Mouse (Mus musculus) midbrain, embryonic 11.5 days (tissue): Measurements from ENCODE around the gene Oxsm. TPM values are rescaled to one million over a fixed set of nuclear protein-coding genes. Genes with fewer than 3 reads are reported as not detected.

Experiments
- ATAC-seq: fragments of 200-750 bp; cut with Nextera tagmentation; 2 replicates; pipeline ENCODE4 v1.8.0; 2017; ENCODE audit warnings: moderate TSS enrichment, moderate library complexity; ENCODE audit not compliant: low FRiP score
- DNase-seq: peaks from one replicate; pipeline ENCODE4 v3.0.0; 2015; ENCODE audit warnings: low spot score; ENCODE audit errors: missing footprints
- H3K27ac ChIP-seq: fragments of 300-500 bp; sonication (generic); 2 replicates; pipeline ENCODE4 v1.5.1; 2014; ENCODE audit warnings: low read depth, low read length
- H3K27me3 ChIP-seq: fragments of 300-500 bp; sonication (generic); 2 replicates; pipeline ENCODE4 v1.6.1; 2014; ENCODE audit warnings: mild to moderate bottlenecking, low read length, moderate library complexity, mixed read lengths; ENCODE audit not compliant: control insufficient read depth, insufficient read depth
- H3K36me3 ChIP-seq: fragments of 300-500 bp; sonication (generic); 2 replicates; pipeline ENCODE4 v1.6.1; 2014; ENCODE audit warnings: mild to moderate bottlenecking, low read length, moderate library complexity, mixed read lengths; ENCODE audit not compliant: control insufficient read depth, insufficient read depth
- H3K4me1 ChIP-seq: fragments of 300-500 bp; sonication (generic); 2 replicates; pipeline ENCODE4 v1.6.1; 2014; ENCODE audit warnings: low read length; ENCODE audit not compliant: control insufficient read depth, insufficient read depth
- H3K4me2 ChIP-seq: fragments of 300-500 bp; sonication (generic); 2 replicates; pipeline ENCODE4 v1.6.1; 2014; ENCODE audit warnings: mild to moderate bottlenecking, moderate library complexity
- H3K4me3 ChIP-seq: fragments of 300-500 bp; sonication (generic); 2 replicates; pipeline ENCODE4 v1.5.1; 2014; ENCODE audit warnings: low read depth, low read length
- H3K9ac ChIP-seq: fragments of 300-500 bp; sonication (generic); 2 replicates; pipeline ENCODE4 v1.6.1; 2014; ENCODE audit warnings: low read length
- H3K9me3 ChIP-seq: fragments of 300-500 bp; sonication (generic); 2 replicates; pipeline ENCODE4 v1.6.1; 2016; ENCODE audit warnings: low read length; ENCODE audit not compliant: control insufficient read depth
- WGBS: fragments of 180-500 bp; shearing (Covaris S2); extraction: QIAGEN DNeasy Blood & Tissue Kit; methylation state at CpG from one replicate; pipeline ENCODE4 v1.1.7; 2014; 5-methylcytosine and 5-hydroxymethylcytosine counted together
- polyA plus RNA-seq: library from polyadenylated mRNA; unstranded; fragments of >200 nt; fragmentation: Nextera tagmentation; extraction: Ambion mirVana; gene quantifications from 2 replicates; pipeline ENCODE4 v1.2.1, GENCODE M21; 2014

Gene Oxsm
- polyA plus RNA-seq, 1 experiment from 2014 or later = 1.3 TPM

DNA sequence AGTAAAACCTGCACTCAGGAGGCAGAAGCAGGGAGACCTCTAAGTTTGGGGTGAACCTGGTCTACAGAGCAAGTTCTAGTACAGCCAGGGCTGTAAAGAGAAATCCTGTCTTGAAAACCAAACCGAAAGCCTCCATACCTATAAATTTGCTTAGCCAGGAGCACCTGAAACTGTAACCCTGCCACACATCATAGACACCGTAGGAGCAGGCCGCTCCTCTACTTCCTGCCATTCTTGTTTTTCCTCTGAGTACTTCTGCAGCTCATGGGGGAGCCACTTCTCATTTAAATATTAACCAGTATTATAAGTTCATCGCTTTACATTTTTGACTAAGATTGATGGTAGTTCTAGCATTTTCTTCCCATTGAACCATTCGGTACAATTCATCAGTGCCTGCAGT, 17.4 kb upstream of the Oxsm start:
- DNase-seq (no peak), ATAC-seq (no peak)
- Histone ChIP-seq H3K9me3 (no peaks in the 10 kb centered on the region), H3K4me2 (no peak overlapping the region), H3K9ac (no peak overlapping the region), H3K36me3 (no peaks in the 10 kb centered on the region), H3K27me3 (no peaks in the 10 kb centered on the region), H3K4me3 (no peak overlapping the region), H3K27ac (no peak overlapping the region), H3K4me1 (no peaks in the 10 kb centered on the region)
- WGBS = 94% methylated on average over 5 of the region's 5 CpGs

DNA sequence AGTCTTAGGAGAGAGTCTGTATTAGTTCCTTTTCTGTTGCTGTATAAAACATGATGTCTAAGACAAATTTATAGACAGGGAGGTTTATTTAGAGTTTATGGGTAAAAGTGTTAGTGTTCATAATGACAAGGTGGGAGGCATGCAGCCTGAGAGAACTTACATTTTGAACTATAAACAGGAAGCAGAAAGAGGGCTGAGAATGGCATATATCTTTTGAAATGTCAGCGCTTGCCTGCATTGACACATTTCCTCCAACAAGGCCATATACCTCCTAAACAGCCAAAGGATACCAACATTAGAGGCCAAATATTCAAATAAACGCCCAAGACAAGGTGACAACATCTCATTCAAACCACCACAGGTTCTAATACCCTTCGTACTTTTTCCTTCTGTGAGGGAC, 12.3 kb upstream of the Oxsm start:
- WGBS = 86% methylated on average over 3 of the region's 3 CpGs
- H3K27ac ChIP-seq = no peak overlapping the region
- DNase-seq = no peak
- H3K36me3 ChIP-seq = no peaks in the 10 kb centered on the region
- H3K4me1 ChIP-seq = no peaks in the 10 kb centered on the region
- H3K9me3 ChIP-seq = no peaks in the 10 kb centered on the region
- no peaks in the 10 kb centered on the region for H3K27me3 ChIP-seq
- no peak overlapping the region for H3K4me3 ChIP-seq
- no peak overlapping the region for H3K4me2 ChIP-seq
- no peak for ATAC-seq
- no peak overlapping the region for H3K9ac ChIP-seq

DNA sequence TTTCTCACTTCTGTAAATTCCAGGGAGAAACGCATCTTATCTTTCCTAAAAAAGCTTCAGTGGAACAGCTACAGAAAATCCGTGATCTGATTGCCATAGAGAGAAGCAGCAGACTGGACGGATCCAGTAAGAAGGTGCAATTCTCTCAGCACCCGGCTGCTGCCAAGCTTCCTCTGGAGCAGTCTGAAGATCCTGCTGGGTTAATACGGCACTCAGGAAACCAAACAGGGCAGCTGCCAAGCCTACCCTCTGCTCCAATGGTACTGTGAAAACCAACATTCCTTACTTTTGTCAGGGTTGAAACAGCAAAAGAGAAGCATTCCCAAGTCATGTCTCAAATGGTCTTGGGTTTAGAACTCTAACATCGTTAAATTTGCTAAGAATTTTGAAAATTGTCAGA, 10.9 kb upstream of the Oxsm start:
- H3K27ac ChIP-seq = no peak overlapping the region
- no peak overlapping the region for H3K4me3 ChIP-seq
- no peak overlapping the region for H3K9ac ChIP-seq
- DNase-seq (no peak), ATAC-seq (no peak)
- H3K9me3 ChIP-seq = no peaks in the 10 kb centered on the region
- no peaks in the 10 kb centered on the region for H3K36me3 ChIP-seq
- H3K4me1 ChIP-seq = no peaks in the 10 kb centered on the region
- WGBS = 77% methylated on average over 6 of the region's 6 CpGs
- H3K27me3 ChIP-seq = no peaks in the 10 kb centered on the region
- no peak overlapping the region for H3K4me2 ChIP-seq

DNA sequence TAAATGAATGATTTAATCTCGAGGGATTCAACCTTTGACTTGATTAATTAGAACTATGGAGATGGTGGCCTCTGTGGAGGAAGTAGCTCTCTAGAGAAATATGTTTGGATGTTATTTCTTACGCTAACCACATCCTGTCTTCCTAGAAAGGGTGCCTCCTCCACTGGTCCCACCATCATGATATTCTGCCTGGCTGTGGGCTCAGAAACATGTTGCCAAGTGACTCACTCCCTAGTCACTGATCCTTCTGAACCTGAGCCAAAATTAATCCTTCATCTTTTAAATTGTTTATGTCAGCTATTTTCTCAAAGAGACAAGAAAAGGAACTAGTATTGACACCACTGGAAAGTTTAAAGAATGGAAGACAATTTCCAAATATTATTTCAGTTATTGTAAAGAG, 6.6 kb upstream of the Oxsm start:
- DNase-seq (no peak), ATAC-seq (no peak)
- Histone ChIP-seq H3K27ac (no peak overlapping the region), H3K4me2 (no peak overlapping the region), H3K4me3 (no peak overlapping the region), H3K9ac (no peak overlapping the region), H3K27me3 (no peaks in the 10 kb centered on the region), H3K4me1 (no peaks in the 10 kb centered on the region), H3K36me3 (no peaks in the 10 kb centered on the region), H3K9me3 (no peaks in the 10 kb centered on the region)
- WGBS = 91% methylated on average over 2 of the region's 2 CpGs

DNA sequence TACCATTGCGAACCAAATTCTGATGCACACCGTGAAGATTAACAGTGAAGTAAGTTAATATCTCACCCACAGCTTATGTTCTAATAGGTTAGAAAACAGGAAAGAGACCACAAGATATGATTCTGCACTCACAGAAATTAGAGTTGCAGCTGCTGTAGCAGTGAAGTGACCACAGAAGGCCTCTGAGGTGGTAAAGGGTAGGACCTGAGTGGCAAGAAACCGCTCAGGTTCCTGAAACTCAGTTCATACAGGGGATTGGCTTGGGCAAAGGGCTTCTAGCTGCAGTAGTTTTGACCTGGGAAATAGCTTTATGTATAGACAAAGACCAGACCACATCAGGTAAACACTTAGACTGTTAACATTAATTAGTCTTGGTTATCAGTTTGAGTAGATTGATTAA, 6.1 kb upstream of the Oxsm start:
- 93% methylated on average over 3 of the region's 3 CpGs for WGBS
- H3K4me1 ChIP-seq = no peaks in the 10 kb centered on the region
- H3K36me3 ChIP-seq = no peaks in the 10 kb centered on the region
- ATAC-seq (no peak), DNase-seq (no peak)
- H3K9ac ChIP-seq = no peak overlapping the region
- no peak overlapping the region for H3K4me2 ChIP-seq
- no peak overlapping the region for H3K4me3 ChIP-seq
- H3K27ac ChIP-seq = no peak overlapping the region
- H3K9me3 ChIP-seq = no peaks in the 10 kb centered on the region
- H3K27me3 ChIP-seq = no peaks in the 10 kb centered on the region

DNA sequence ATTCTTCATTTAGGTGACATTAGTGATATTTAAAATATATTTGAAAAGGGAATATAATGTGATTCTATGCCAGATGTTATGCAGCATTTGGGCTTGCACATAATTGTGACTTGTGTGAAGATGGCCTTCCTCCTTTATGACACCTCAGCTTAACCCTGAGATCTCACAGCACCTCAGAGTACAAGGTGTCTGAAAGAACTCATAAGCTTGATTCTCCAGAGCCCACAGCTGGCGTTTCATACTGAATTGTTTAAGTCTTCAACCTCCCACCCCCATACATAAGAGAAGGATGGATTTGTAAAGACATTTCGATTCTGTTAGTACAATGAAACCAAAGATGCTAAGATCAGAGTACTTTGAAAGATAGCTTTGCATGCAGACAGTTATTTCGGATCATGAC, 491 bp upstream of the Oxsm start:
- Histone ChIP-seq H3K36me3 (no peaks in the 10 kb centered on the region), H3K27ac (no peak overlapping the region), H3K4me3 (peak overlapping the region; percentile 69; the same call in 1 of the 2 replicates), H3K4me2 (peak overlapping the region; percentile 77), H3K9ac (peak overlapping the region; percentile 91), H3K27me3 (no peaks in the 10 kb centered on the region), H3K9me3 (no peaks in the 10 kb centered on the region), H3K4me1 (peaks cover 5% of the 10 kb centered on the region)
- WGBS = 69% methylated on average over 3 of the region's 3 CpGs
- DNase-seq (peak; percentile 81), ATAC-seq (no peak)

DNA sequence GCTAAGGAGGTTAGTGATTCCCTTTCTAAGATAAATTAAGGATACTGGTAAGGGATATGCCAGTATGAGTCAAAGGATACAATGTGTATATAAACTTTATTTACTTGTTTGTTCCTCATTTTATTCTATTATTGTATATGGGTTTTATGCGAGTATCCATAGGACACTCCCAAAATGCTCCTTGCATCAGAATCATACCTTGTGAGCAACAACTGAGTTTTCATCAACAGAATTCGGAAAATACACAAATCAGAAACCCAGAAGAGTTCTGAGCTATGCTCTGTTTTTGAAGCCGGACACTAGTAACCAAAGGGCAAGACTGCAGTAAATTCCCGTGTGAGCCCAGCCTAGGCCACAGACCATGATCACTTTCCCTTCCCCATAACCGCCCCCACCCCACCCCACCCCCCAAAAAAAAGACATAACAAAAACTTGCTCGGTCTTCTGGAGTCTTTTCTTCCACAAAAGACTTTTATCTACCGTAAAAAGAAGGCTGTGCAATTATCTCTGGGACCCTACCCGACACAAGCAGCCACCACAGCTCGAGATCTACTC, 928 bp downstream of the Oxsm start:
- no peak overlapping the region for H3K27ac ChIP-seq

DNA sequence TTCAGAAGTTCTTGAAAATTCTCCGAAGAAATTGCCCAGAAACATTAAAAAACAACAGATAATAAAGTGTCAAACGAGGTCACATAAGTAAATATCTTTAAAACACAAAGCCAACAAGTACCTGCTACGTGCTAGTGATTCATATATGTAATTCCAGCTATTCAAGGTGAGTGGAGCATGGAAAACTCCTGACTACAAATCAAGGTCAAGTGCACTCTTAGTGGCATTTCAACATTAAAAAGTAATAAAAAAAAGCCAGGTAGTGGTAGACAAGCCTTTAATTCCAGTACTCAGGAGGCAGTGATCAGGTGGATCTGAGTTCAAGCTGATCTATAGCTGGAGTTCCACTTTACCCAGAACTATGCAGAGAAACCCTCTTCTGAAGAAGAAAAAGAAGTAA, 1.5 kb downstream of the Oxsm start:
- 68% methylated on average over 3 of the region's 3 CpGs for WGBS
- no peak overlapping the region for H3K4me2 ChIP-seq
- no peak for ATAC-seq

More for the DNA sequence above, 928 bp downstream of the Oxsm start:
- H3K4me2 ChIP-seq = peak overlapping the region; percentile 77
- no peaks in the 10 kb centered on the region for H3K27me3 ChIP-seq
- H3K4me1 ChIP-seq = peaks cover 7% of the 10 kb centered on the region
- ATAC-seq = peak; percentile 26; the same call in 1 of the 2 replicates
- peak overlapping the region; percentile 91 for H3K9ac ChIP-seq
- peak; percentile 87 for DNase-seq
- H3K4me3 ChIP-seq = peak overlapping the region; percentile 69
- WGBS = 19% methylated on average over 9 of the region's 9 CpGs
- no peaks in the 10 kb centered on the region for H3K36me3 ChIP-seq
- no peaks in the 10 kb centered on the region for H3K9me3 ChIP-seq

DNA sequence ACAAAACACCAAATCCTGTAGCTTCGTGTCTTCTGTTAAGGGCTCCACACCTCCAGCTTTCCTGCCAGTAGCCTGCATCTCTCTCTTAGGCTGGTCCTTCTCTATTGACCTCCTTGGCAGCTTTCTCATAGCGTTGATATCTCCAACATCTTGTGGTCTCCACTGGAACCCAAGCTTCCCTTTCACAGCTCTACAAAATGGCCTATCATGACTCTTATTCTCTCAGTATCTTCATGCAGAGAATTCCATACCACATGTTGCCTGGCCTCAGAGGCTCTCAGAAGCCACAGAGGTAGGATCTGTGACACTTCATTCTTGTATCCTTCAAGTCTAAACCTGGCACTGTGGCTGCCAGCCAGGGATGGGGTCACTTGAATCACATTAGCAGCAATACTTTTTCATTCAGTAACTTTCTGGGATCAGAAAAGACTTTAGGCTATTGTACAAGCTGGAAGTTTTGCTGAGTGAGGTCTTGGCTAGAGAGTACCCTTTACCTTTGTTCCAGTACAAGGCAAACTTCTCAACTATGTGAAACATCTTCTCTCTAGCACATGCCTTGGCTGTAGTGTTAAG, 3.2 kb downstream of the Oxsm start:
- H3K9ac ChIP-seq = no peak overlapping the region
- no peaks in the 10 kb centered on the region for H3K27me3 ChIP-seq
- no peak overlapping the region for H3K4me2 ChIP-seq
- H3K27ac ChIP-seq = no peak overlapping the region
- H3K36me3 ChIP-seq = no peaks in the 10 kb centered on the region
- H3K4me3 ChIP-seq = no peak overlapping the region
- peaks cover 11% of the 10 kb centered on the region for H3K4me1 ChIP-seq
- no peak for DNase-seq
- H3K9me3 ChIP-seq = no peaks in the 10 kb centered on the region
- 86% methylated on average over 2 of the region's 2 CpGs for WGBS
- no peak for ATAC-seq

More for the DNA sequence above, 1.5 kb downstream of the Oxsm start:
- no peaks in the 10 kb centered on the region for H3K27me3 ChIP-seq
- DNase-seq = no peak
- no peak overlapping the region for H3K27ac ChIP-seq
- H3K9me3 ChIP-seq = no peaks in the 10 kb centered on the region
- H3K4me3 ChIP-seq = no peak overlapping the region
- peaks cover 8% of the 10 kb centered on the region for H3K4me1 ChIP-seq
- H3K36me3 ChIP-seq = no peaks in the 10 kb centered on the region
- H3K9ac ChIP-seq = no peak overlapping the region
